Mouse (Mus musculus) subcutaneous adipose tissue, adult 2 months (tissue): ENCODE results near the gene Mrpl51. TPM values are rescaled to one million over a fixed set of nuclear protein-coding genes. Genes with fewer than 3 reads are reported as not detected.

Experiments
- polyA plus RNA-seq: library from polyadenylated mRNA; depleted of rRNA; stranded (reverse); fragments of >200 nt; gene quantifications from 2 replicates; pipeline ENCODE4 v1.2.3, GENCODE M21; 2012; ENCODE audit warnings: low replicate concordance; rRNA removed

Gene Mrpl51
- 62.0 and 70.3 TPM in 2 replicates for polyA plus RNA-seq

GRCm38 (mm10) chr6:125191332-125192015 is at the start of gene Mrpl51, which contains the start of gene Ncapd2:
Gene Mrpl51, plus strand, starts transcription at chr6:125191801.
Gene Ncapd2, minus strand, starts transcription at chr6:125191701.

GRCm38 (mm10) chr6:125145001-125145400 is 46.6 kb upstream of the Mrpl51 start, which contains the start of gene Iffo1:
Gene Iffo1, plus strand, starts transcription at chr6:125145241.

GRCm38 (mm10) chr6:125166051-125166751 is 25.4 kb upstream of the Mrpl51 start, which contains the start of gene Gapdh:
Gene Gapdh, minus strand, starts transcription at chr6:125166467.

GRCm38 (mm10) chr6:125215148-125215954 is 23.8 kb downstream of the Mrpl51 start, which contains the start of gene Vamp1:
Gene Vamp1, plus strand, starts transcription at chr6:125215551.

GRCm38 (mm10) chr6:125231117-125232044 is 39.8 kb downstream of the Mrpl51 start, which contains the start of gene Tapbpl:
Gene Tapbpl, minus strand, starts transcription at chr6:125231860.

GRCm38 (mm10) chr6:125236782-125237181 is 45.2 kb downstream of the Mrpl51 start, which contains the start of gene Cd27:
Gene Cd27, minus strand, starts transcription at chr6:125237010.

Other genes starting within 250 kb of the Mrpl51 start
- gene Cops7a, start 226.3 kb upstream of the Mrpl51 start, polyA plus RNA-seq = 192 and 221 TPM in 2 replicates
- gene Pianp, start 195.1 kb upstream of the Mrpl51 start, polyA plus RNA-seq = 3.7 and 15.6 TPM in 2 replicates
- gene Zfp384, start 182.7 kb upstream of the Mrpl51 start, polyA plus RNA-seq = 49.1 and 77.6 TPM in 2 replicates
- gene Ing4, start 152.0 kb upstream of the Mrpl51 start, polyA plus RNA-seq = 69.3 and 75.0 TPM in 2 replicates
- 11.9 and 31.8 TPM in 2 replicates for gene Acrbp, start 142.1 kb upstream of the Mrpl51 start, polyA plus RNA-seq
- gene Lpar5, start 123.9 kb upstream of the Mrpl51 start, polyA plus RNA-seq = 5.0 and 8.4 TPM in 2 replicates
- 42.0 and 131 TPM in 2 replicates for gene Chd4, start 95.8 kb upstream of the Mrpl51 start, polyA plus RNA-seq
- 13.7 and 35.1 TPM in 2 replicates for gene Nop2, start 59.9 kb upstream of the Mrpl51 start, polyA plus RNA-seq
- gene Iffo1, start 46.6 kb upstream of the Mrpl51 start, polyA plus RNA-seq = 32.5 and 35.6 TPM in 2 replicates
- gene Gapdh, start 25.3 kb upstream of the Mrpl51 start, polyA plus RNA-seq = 4,033 and 4,268 TPM in 2 replicates
- gene Ncapd2, start 100 bp upstream of the Mrpl51 start, polyA plus RNA-seq = 29.9 and 68.5 TPM in 2 replicates
- 17.3 and 19.7 TPM in 2 replicates for gene Vamp1, start 23.8 kb downstream of the Mrpl51 start, polyA plus RNA-seq
- 25.0 and 26.3 TPM in 2 replicates for gene Tapbpl, start 40.1 kb downstream of the Mrpl51 start, polyA plus RNA-seq
- gene Cd27, start 45.2 kb downstream of the Mrpl51 start, polyA plus RNA-seq = 1.6 and 2.2 TPM in 2 replicates
- gene Tuba3a, start 94.2 kb downstream of the Mrpl51 start, polyA plus RNA-seq = not detected in 2 replicates
- 118 and 131 TPM in 2 replicates for gene Ltbr, start 122.1 kb downstream of the Mrpl51 start, polyA plus RNA-seq
- 1.2 and 5.0 TPM in 2 replicates for gene Scnn1a, start 128.9 kb downstream of the Mrpl51 start, polyA plus RNA-seq
- 249 and 252 TPM in 2 replicates for gene Tnfrsf1a, start 157.6 kb downstream of the Mrpl51 start, polyA plus RNA-seq
- gene Plekhg6, start 189.0 kb downstream of the Mrpl51 start, polyA plus RNA-seq = 1.4 and 1.5 TPM in 2 replicates